Mouse (Mus musculus): ENCODE results near the gene En2. TPM values are rescaled to one million over a fixed set of nuclear protein-coding genes. Genes with fewer than 3 reads are reported as not detected.

Gene En2
- polyA plus RNA-seq, 1 experiment from 2014 or later, result not detected

GRCm38 (mm10) chr5:28174086-28174485 lies 8.6 kb downstream of the En2 start:
- H3K4me3 ChIP-seq, result no peak overlapping the region
- H3K4me1 ChIP-seq, result no peaks in the 10 kb centered on the region
- no peaks in the 10 kb centered on the region for H3K9me3 ChIP-seq (replicated peaks)
- H3K36me3 ChIP-seq, result no peaks in the 10 kb centered on the region
- ATAC-seq, result no peak
- WGBS (ENCODE audit: insufficient replicate concordance), result 5% methylated on average over 9 of the region's 9 CpGs
- H3K27me3 ChIP-seq (replicated peaks), result peaks cover 97% of the 10 kb centered on the region
- H3K9ac ChIP-seq, result no peak overlapping the region
- H3K4me2 ChIP-seq, result no peak overlapping the region
- no peak overlapping the region for H3K27ac ChIP-seq

- no peaks in the 10 kb centered on the region for H3K36me3 ChIP-seq
- H3K4me3 ChIP-seq, result no peak overlapping the region
- H3K4me1 ChIP-seq, result no peaks in the 10 kb centered on the region
- 4% methylated on average over 24 of the region's 24 CpGs for WGBS (ENCODE audit: insufficient replicate concordance)
- H3K9ac ChIP-seq, result no peak overlapping the region
- ATAC-seq, result no peak
- no peak overlapping the region for H3K27ac ChIP-seq
- peaks cover 97% of the 10 kb centered on the region for H3K27me3 ChIP-seq (replicated peaks)
- H3K9me3 ChIP-seq (replicated peaks), result no peaks in the 10 kb centered on the region
- no peak overlapping the region for H3K4me2 ChIP-seq
Observed at GRCm38 (mm10) chr5:28174876-28175569, 9.5 kb downstream of the En2 start.

GRCm38 (mm10) chr5:28175570-28175919 lies 10.1 kb downstream of the En2 start:
- no peak overlapping the region for H3K9ac ChIP-seq

GRCm38 (mm10) chr5:28176023-28176422 lies 10.5 kb downstream of the En2 start:
- no peak overlapping the region for H3K4me3 ChIP-seq
- WGBS (ENCODE audit: insufficient replicate concordance), result 14% methylated on average over 4 of the region's 4 CpGs
- no peak overlapping the region for H3K4me2 ChIP-seq
- no peak overlapping the region for H3K27ac ChIP-seq
- H3K9me3 ChIP-seq (replicated peaks), result no peaks in the 10 kb centered on the region
- ATAC-seq, result no peak
- H3K9ac ChIP-seq, result no peak overlapping the region
- peaks cover 98% of the 10 kb centered on the region for H3K27me3 ChIP-seq (replicated peaks)
- no peaks in the 10 kb centered on the region for H3K36me3 ChIP-seq
- no peaks in the 10 kb centered on the region for H3K4me1 ChIP-seq

More at GRCm38 (mm10) chr5:28175570-28175919, 10.1 kb downstream of the En2 start:
- no peak overlapping the region for H3K4me2 ChIP-seq
- 2% methylated on average over 10 of the region's 10 CpGs for WGBS (ENCODE audit: insufficient replicate concordance)
- no peak for ATAC-seq
- peaks cover 98% of the 10 kb centered on the region for H3K27me3 ChIP-seq (replicated peaks)
- no peaks in the 10 kb centered on the region for H3K4me1 ChIP-seq
- no peak overlapping the region for H3K4me3 ChIP-seq
- no peaks in the 10 kb centered on the region for H3K36me3 ChIP-seq
- H3K9me3 ChIP-seq (replicated peaks), result no peaks in the 10 kb centered on the region
- H3K27ac ChIP-seq, result no peak overlapping the region

GRCm38 (mm10) chr5:28176585-28176984 lies 11.1 kb downstream of the En2 start:
- no peaks in the 10 kb centered on the region for H3K9me3 ChIP-seq (replicated peaks)
- WGBS (ENCODE audit: insufficient replicate concordance), result 8% methylated on average over 2 of the region's 2 CpGs
- H3K4me3 ChIP-seq, result no peak overlapping the region
- no peak for ATAC-seq
- no peak overlapping the region for H3K27ac ChIP-seq
- no peak overlapping the region for H3K9ac ChIP-seq
- no peaks in the 10 kb centered on the region for H3K4me1 ChIP-seq
- no peak overlapping the region for H3K4me2 ChIP-seq
- H3K36me3 ChIP-seq, result no peaks in the 10 kb centered on the region
- H3K27me3 ChIP-seq (replicated peaks), result peaks cover 95% of the 10 kb centered on the region

- Histone ChIP-seq H3K4me1 (no peaks in the 10 kb centered on the region), H3K9me3 (replicated peaks) (no peaks in the 10 kb centered on the region), H3K27me3 (replicated peaks) (peaks cover 89% of the 10 kb centered on the region), H3K9ac (no peak overlapping the region), H3K4me3 (no peak overlapping the region), H3K36me3 (no peaks in the 10 kb centered on the region), H3K27ac (no peak overlapping the region), H3K4me2 (no peak overlapping the region)
- 17% methylated on average over 5 of the region's 5 CpGs for WGBS (ENCODE audit: insufficient replicate concordance)
- no peak for ATAC-seq
Observed at GRCm38 (mm10) chr5:28178322-28178721, 12.8 kb downstream of the En2 start.

- Histone ChIP-seq H3K27ac (no peak overlapping the region), H3K9me3 (replicated peaks) (no peaks in the 10 kb centered on the region), H3K27me3 (replicated peaks) (peaks cover 80% of the 10 kb centered on the region), H3K36me3 (no peaks in the 10 kb centered on the region), H3K4me2 (no peak overlapping the region), H3K9ac (no peak overlapping the region), H3K4me1 (no peaks in the 10 kb centered on the region), H3K4me3 (no peak overlapping the region)
- whole genome bisulfite sequencing (ENCODE audit: insufficient replicate concordance), result 30% methylated on average over 7 of the region's 7 CpGs
- ATAC-seq, result no peak
Observed at GRCm38 (mm10) chr5:28179237-28179790, 13.8 kb downstream of the En2 start.

- Histone ChIP-seq H3K4me3 (no peak overlapping the region), H3K9ac (no peak overlapping the region), H3K4me1 (no peaks in the 10 kb centered on the region), H3K4me2 (no peak overlapping the region), H3K27me3 (replicated peaks) (peaks cover 72% of the 10 kb centered on the region), H3K27ac (no peak overlapping the region), H3K9me3 (replicated peaks) (no peaks in the 10 kb centered on the region), H3K36me3 (no peaks in the 10 kb centered on the region)
- WGBS (ENCODE audit: insufficient replicate concordance), result 41% methylated on average over 3 of the region's 3 CpGs
- no peak for ATAC-seq
Observed at GRCm38 (mm10) chr5:28191201-28192098, 26.0 kb downstream of the En2 start.

GRCm38 (mm10) chr5:28192099-28192454 lies 26.6 kb downstream of the En2 start:
- Histone ChIP-seq H3K27ac (no peak overlapping the region), H3K9ac (no peak overlapping the region), H3K36me3 (no peaks in the 10 kb centered on the region), H3K27me3 (replicated peaks) (peaks cover 66% of the 10 kb centered on the region), H3K9me3 (replicated peaks) (no peaks in the 10 kb centered on the region), H3K4me1 (no peaks in the 10 kb centered on the region), H3K4me2 (no peak overlapping the region), H3K4me3 (no peak overlapping the region)
- ATAC-seq, result no peak
- WGBS (ENCODE audit: insufficient replicate concordance), result 51% methylated on average over 4 of the region's 4 CpGs

- ATAC-seq, result no peak
- H3K36me3 ChIP-seq, result no peaks in the 10 kb centered on the region
- 48% methylated on average over 2 of the region's 2 CpGs for WGBS (ENCODE audit: insufficient replicate concordance)
- H3K4me1 ChIP-seq, result no peaks in the 10 kb centered on the region
- no peaks in the 10 kb centered on the region for H3K9me3 ChIP-seq (replicated peaks)
- H3K9ac ChIP-seq, result no peak overlapping the region
- peaks cover 76% of the 10 kb centered on the region for H3K27me3 ChIP-seq (replicated peaks)
- no peak overlapping the region for H3K27ac ChIP-seq
- H3K4me3 ChIP-seq, result no peak overlapping the region
- no peak overlapping the region for H3K4me2 ChIP-seq
Observed at GRCm38 (mm10) chr5:28195473-28195872, 30.0 kb downstream of the En2 start.

GRCm38 (mm10) chr5:28199089-28199873 lies 33.8 kb downstream of the En2 start:
- Histone ChIP-seq H3K4me2 (no peak overlapping the region), H3K36me3 (no peaks in the 10 kb centered on the region), H3K27me3 (replicated peaks) (peaks cover 53% of the 10 kb centered on the region), H3K27ac (no peak overlapping the region), H3K9me3 (replicated peaks) (no peaks in the 10 kb centered on the region), H3K4me3 (no peak overlapping the region), H3K4me1 (no peaks in the 10 kb centered on the region), H3K9ac (no peak overlapping the region)
- no peak for ATAC-seq
- 42% methylated on average over 7 of the region's 7 CpGs for WGBS (ENCODE audit: insufficient replicate concordance)

Measured in liver, embryonic 12.5 days (tissue).